Mouse (Mus musculus): ENCODE measurements around the gene Ahcyl1. TPM values are rescaled to one million over a fixed set of nuclear protein-coding genes. Genes with fewer than 3 reads are reported as not detected.

The Ahcyl1 gene
- polyA plus RNA-seq, 1 experiment from 2014 or later: 37.8 TPM

DNA sequence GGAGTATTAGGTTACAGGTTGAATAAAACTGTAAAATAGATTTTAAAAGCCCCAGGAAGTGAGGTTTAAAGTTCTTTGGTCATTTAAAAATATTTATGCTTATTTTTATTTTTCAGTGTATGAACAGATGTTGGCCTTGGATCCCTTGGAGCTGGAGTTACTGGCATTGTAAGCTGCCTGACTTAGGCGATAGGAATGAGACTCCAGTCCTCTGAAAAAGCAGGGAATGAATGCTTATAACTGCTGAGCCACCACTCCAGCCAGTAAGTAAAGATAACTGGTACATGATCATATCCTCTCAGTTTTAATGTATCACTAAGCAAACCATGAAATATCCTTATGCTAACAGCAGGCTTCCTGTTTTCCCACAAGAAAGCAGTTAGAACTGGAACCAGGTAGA lies 8.1 kb downstream of the Ahcyl1 start:
- 45% methylated on average over 1 of the region's 1 CpGs for WGBS
- Histone ChIP-seq H3K9ac (ENCODE audit: low read depth, low read length) (no peak overlapping the region), H3K36me3 (ENCODE audit: control insufficient read depth, insufficient read depth) (no peaks in the 10 kb centered on the region), H3K27ac (ENCODE audit: low read depth, low read length) (no peak overlapping the region), H3K9me3 (ENCODE audit: control insufficient read depth) (no peaks in the 10 kb centered on the region), H3K4me2 (replicated peaks; ENCODE audit: low read depth) (no peak overlapping the region), H3K4me3 (ENCODE audit: low read depth, low read length) (no peak overlapping the region), H3K27me3 (replicated peaks; ENCODE audit: control insufficient read depth, insufficient read depth, low read length) (no peaks in the 10 kb centered on the region), H3K4me1 (replicated peaks; ENCODE audit: control insufficient read depth, insufficient read depth, low read length) (peaks cover 8% of the 10 kb centered on the region; the same call in 1 of the 2 replicates)
- TF ChIP-seq CTCF (IDR thresholded peaks at IDR 0.05; ENCODE audit: low read depth): no peak
- no peak for ATAC-seq

DNA sequence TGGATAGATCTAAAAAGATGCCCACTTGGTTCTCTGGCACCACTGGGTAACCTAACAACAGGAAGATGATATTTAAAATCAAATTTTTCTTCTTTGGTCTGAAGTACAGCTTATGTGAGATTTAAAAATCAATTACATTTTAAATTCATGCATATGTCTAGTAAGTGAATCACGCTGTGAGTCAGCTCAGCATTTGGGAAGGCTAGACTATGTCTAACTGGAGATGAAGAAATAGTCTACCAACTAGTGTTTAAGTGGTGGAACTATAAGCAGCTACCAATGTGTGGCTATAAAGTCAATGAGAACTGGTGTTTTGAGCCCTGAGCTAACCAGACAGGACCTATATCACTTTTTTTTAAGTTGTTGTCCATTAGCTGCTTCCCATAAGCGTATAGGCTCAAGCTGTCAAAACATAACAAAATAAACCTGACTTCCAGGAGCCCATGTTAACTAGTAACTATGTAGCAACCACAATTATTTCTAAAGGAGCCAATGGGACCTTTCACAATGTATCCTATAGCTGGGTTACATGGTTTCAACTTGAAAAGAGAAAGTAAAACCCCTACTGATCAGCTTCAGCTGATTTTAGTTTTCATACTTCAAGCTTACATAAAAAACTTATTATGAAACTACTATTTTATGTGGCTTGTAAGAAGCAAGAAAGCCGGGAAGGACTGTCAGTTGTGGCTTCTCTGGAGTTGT lies 9.9 kb downstream of the Ahcyl1 start:
- Histone ChIP-seq H3K4me3 (ENCODE audit: low read depth, low read length) (no peak overlapping the region), H3K27ac (ENCODE audit: low read depth, low read length) (no peak overlapping the region), H3K4me2 (replicated peaks; ENCODE audit: low read depth) (no peak overlapping the region), H3K4me1 (replicated peaks; ENCODE audit: control insufficient read depth, insufficient read depth, low read length) (peaks cover 8% of the 10 kb centered on the region; the same call in 1 of the 2 replicates), H3K9me3 (ENCODE audit: control insufficient read depth) (no peaks in the 10 kb centered on the region), H3K36me3 (ENCODE audit: control insufficient read depth, insufficient read depth) (no peaks in the 10 kb centered on the region), H3K27me3 (replicated peaks; ENCODE audit: control insufficient read depth, insufficient read depth, low read length) (no peaks in the 10 kb centered on the region), H3K9ac (ENCODE audit: low read depth, low read length) (no peak overlapping the region)
- no peak for TF ChIP-seq CTCF (IDR thresholded peaks at IDR 0.05; ENCODE audit: low read depth)
- ATAC-seq: no peak
- 81% methylated on average over 3 of the region's 3 CpGs for WGBS

DNA sequence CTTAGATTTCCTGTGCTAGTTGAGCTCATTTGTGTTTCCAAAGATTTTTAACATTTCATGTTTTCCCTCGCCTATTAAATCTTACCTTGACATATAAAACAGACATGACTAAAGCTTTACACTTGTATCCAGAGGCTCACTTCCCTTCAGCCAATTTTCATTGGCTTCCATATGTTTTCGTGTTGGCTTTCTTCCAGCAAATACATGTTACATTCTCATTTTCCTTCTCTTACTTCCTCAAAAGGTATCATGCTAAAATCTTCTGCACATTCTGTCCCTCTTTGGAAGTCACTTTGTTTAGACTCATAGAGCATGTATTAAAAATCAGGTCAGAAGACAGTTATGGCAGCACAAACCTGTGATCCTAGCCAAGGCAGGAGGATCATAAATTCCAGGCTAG lies 10.7 kb downstream of the Ahcyl1 start:
- no peaks in the 10 kb centered on the region for H3K27me3 ChIP-seq (replicated peaks; ENCODE audit: control insufficient read depth, insufficient read depth, low read length)
- H3K4me2 ChIP-seq (replicated peaks; ENCODE audit: low read depth): no peak overlapping the region
- no peak overlapping the region for H3K4me3 ChIP-seq (ENCODE audit: low read depth, low read length)
- peaks cover 10% of the 10 kb centered on the region; the same call in 1 of the 2 replicates for H3K4me1 ChIP-seq (replicated peaks; ENCODE audit: control insufficient read depth, insufficient read depth, low read length)
- no peak overlapping the region for H3K27ac ChIP-seq (ENCODE audit: low read depth, low read length)
- no peak for ATAC-seq
- WGBS: 68% methylated on average over 2 of the region's 2 CpGs
- no peak overlapping the region for H3K9ac ChIP-seq (ENCODE audit: low read depth, low read length)
- TF ChIP-seq CTCF (IDR thresholded peaks at IDR 0.05; ENCODE audit: low read depth): no peak
- H3K36me3 ChIP-seq (ENCODE audit: control insufficient read depth, insufficient read depth): no peaks in the 10 kb centered on the region
- H3K9me3 ChIP-seq (ENCODE audit: control insufficient read depth): no peaks in the 10 kb centered on the region

DNA sequence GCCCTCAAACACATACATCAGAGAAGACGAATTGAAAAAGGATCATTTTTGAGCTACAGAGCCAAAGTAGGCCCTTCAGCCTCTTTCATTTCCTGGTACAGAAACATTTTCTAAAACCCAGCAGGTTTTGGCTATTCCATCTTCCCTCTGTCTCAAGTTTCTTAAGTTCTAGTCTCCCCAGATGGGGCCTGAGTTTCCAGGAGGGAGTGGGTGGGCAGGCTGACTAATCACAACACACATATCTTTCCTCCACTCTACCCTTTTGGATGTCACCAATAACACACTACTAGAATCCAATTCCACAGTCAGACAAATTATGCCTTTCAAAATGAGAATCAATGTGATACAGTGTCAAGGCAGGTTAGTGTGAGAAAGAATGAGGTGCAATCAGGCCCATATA lies 12.8 kb downstream of the Ahcyl1 start:
- Histone ChIP-seq H3K27ac (ENCODE audit: low read depth, low read length) (no peak overlapping the region), H3K4me1 (replicated peaks; ENCODE audit: control insufficient read depth, insufficient read depth, low read length) (0 out of 2 replicates have a peak, but pooled peaks cover 3% of the 10 kb centered on the region), H3K9ac (ENCODE audit: low read depth, low read length) (no peak overlapping the region), H3K4me2 (replicated peaks; ENCODE audit: low read depth) (no peak overlapping the region), H3K9me3 (ENCODE audit: control insufficient read depth) (no peaks in the 10 kb centered on the region), H3K27me3 (replicated peaks; ENCODE audit: control insufficient read depth, insufficient read depth, low read length) (no peaks in the 10 kb centered on the region), H3K36me3 (ENCODE audit: control insufficient read depth, insufficient read depth) (no peaks in the 10 kb centered on the region), H3K4me3 (ENCODE audit: low read depth, low read length) (no peak overlapping the region)
- WGBS: 92% methylated on average over 1 of the region's 1 CpGs
- no peak for ATAC-seq
- no peak for TF ChIP-seq CTCF (IDR thresholded peaks at IDR 0.05; ENCODE audit: low read depth)

DNA sequence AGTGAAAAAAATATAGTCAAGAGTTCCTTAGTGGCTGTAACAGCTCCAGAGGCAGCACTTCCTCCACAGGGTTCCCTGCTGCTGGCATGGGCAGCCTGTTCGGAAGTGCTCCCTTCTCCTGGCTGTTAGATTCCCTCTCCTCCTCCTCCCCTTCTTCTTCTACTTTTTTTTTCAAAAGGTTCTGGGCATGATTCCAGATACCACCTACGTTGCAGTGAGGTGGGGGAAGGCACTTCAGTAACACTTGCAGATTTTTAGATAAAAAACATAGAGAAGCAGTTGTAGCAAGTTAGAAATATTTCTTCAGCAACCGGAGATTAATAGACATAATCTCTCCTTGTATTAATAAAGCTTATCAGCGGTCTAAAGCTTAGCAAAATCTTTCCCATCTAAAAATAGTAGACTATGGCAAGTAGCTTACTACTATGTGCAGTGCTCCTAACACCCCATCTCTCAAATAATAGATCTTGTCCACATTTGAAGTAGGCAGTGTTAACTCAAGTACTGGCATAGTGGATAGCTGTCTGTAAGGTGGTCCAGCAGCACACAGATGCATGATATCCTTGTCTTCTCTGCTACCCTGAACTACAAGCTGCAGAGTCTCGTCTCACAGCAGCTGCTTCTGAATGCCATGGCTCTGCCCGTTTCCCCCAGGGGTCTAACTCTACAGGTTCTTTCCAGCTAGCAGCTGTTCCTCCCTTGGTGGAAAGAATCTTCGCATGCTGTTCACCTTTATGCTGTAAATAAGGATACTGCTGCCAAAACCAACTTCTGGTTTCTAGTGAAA lies 15.4 kb downstream of the Ahcyl1 start:
- Histone ChIP-seq H3K4me1 (replicated peaks; ENCODE audit: control insufficient read depth, insufficient read depth, low read length) (0 out of 2 replicates have a peak, but pooled peaks cover 3% of the 10 kb centered on the region), H3K9ac (ENCODE audit: low read depth, low read length) (no peak overlapping the region), H3K9me3 (ENCODE audit: control insufficient read depth) (no peaks in the 10 kb centered on the region), H3K4me2 (replicated peaks; ENCODE audit: low read depth) (no peak overlapping the region), H3K4me3 (ENCODE audit: low read depth, low read length) (no peak overlapping the region), H3K36me3 (ENCODE audit: control insufficient read depth, insufficient read depth) (no peaks in the 10 kb centered on the region; the same call in 1 of the 2 replicates), H3K27me3 (replicated peaks; ENCODE audit: control insufficient read depth, insufficient read depth, low read length) (no peaks in the 10 kb centered on the region), H3K27ac (ENCODE audit: low read depth, low read length) (no peak overlapping the region)
- WGBS: 39% methylated on average over 7 of the region's 7 CpGs
- no peak for ATAC-seq
- TF ChIP-seq CTCF (IDR thresholded peaks at IDR 0.05; ENCODE audit: low read depth): no peak

DNA sequence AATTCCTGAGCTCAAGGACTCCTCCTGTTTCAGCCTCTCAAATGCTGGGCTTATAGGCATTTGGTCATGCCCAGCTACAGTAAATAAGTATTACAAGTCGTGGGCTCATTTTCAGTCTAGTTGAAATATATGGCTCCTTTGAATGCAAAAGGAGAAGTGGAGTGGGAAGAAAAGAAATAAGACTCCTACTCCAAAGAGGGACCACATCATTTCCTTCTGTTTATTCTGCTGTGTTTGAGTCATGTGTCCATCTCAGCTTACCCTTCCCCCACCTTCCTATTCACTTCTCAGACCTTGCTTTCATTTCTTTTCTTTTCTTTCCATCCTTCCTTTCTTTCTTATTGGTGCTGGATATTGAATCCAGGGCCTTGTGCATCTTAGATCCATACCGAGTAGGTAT lies 24.9 kb downstream of the Ahcyl1 start:
- Histone ChIP-seq H3K9ac (ENCODE audit: low read depth, low read length) (no peak overlapping the region), H3K4me3 (ENCODE audit: low read depth, low read length) (no peak overlapping the region), H3K36me3 (ENCODE audit: control insufficient read depth, insufficient read depth) (peaks cover 82% of the 10 kb centered on the region), H3K4me2 (replicated peaks; ENCODE audit: low read depth) (no peak overlapping the region), H3K27ac (ENCODE audit: low read depth, low read length) (no peak overlapping the region), H3K9me3 (ENCODE audit: control insufficient read depth) (no peaks in the 10 kb centered on the region), H3K4me1 (replicated peaks; ENCODE audit: control insufficient read depth, insufficient read depth, low read length) (no peaks in the 10 kb centered on the region), H3K27me3 (replicated peaks; ENCODE audit: control insufficient read depth, insufficient read depth, low read length) (no peaks in the 10 kb centered on the region)
- WGBS: 90% methylated on average over 2 of the region's 2 CpGs
- ATAC-seq: no peak
- no peak for TF ChIP-seq CTCF (IDR thresholded peaks at IDR 0.05; ENCODE audit: low read depth)
